Mouse (Mus musculus) intestine, embryonic 16.5 days (tissue): ENCODE measurements at regions not wholly inside any gene's neighbourhood (a gene's known extent, or its start where the extent isn't known, plus 50 kb on each side); places are given as distances from the start of the nearest gene placed in this dataset.

Source experiments
- ATAC-seq: fragments of 200-750 bp; cut with Nextera tagmentation; 2 replicates; pipeline ENCODE4 v1.8.0; 2017; ENCODE audit warnings: moderate TSS enrichment, moderate library complexity
- H3K27ac ChIP-seq: fragments of 300-500 bp; sonication (generic); 2 replicates; pipeline ENCODE4 v1.5.1; 2014; ENCODE audit warnings: mild to moderate bottlenecking, low read length
- H3K27me3 ChIP-seq: fragments of 300-500 bp; sonication (generic); replicated peaks from 2 replicates; pipeline ENCODE4 v1.6.1; 2014; ENCODE audit warnings: low read length, control low read depth, mixed read lengths; ENCODE audit not compliant: control insufficient read depth, insufficient read depth
- H3K36me3 ChIP-seq: fragments of 300-500 bp; sonication (generic); 2 replicates; pipeline ENCODE4 v1.6.1; 2014; ENCODE audit warnings: low read length, control low read depth; ENCODE audit not compliant: control insufficient read depth, insufficient read depth
- H3K4me1 ChIP-seq: fragments of 300-500 bp; sonication (generic); 2 replicates; pipeline ENCODE4 v1.6.1; 2014; ENCODE audit warnings: low read length, control low read depth, mixed read lengths; ENCODE audit not compliant: control insufficient read depth, insufficient read depth
- H3K4me2 ChIP-seq: fragments of 300-500 bp; sonication (generic); 2 replicates; pipeline ENCODE4 v1.6.1; 2014; ENCODE audit warnings: low read depth, low read length, control low read depth
- H3K4me3 ChIP-seq: fragments of 300-500 bp; sonication (generic); 2 replicates; pipeline ENCODE4 v1.5.1; 2014; ENCODE audit warnings: mild to moderate bottlenecking, low read length
- H3K9ac ChIP-seq: fragments of 300-500 bp; sonication (generic); 2 replicates; pipeline ENCODE4 v1.6.1; 2014; ENCODE audit warnings: low read depth, low read length
- H3K9me3 ChIP-seq: fragments of 300-500 bp; sonication (generic); 2 replicates; pipeline ENCODE4 v1.6.1; 2016; ENCODE audit warnings: low read length, control low read depth; ENCODE audit not compliant: control insufficient read depth
- WGBS: fragments of 180-500 bp; shearing (Covaris S2); extraction: QIAGEN DNeasy Blood & Tissue Kit; methylation state at CpG from one replicate; pipeline ENCODE4 v1.1.7; 2014; 5-methylcytosine and 5-hydroxymethylcytosine counted together

DNA sequence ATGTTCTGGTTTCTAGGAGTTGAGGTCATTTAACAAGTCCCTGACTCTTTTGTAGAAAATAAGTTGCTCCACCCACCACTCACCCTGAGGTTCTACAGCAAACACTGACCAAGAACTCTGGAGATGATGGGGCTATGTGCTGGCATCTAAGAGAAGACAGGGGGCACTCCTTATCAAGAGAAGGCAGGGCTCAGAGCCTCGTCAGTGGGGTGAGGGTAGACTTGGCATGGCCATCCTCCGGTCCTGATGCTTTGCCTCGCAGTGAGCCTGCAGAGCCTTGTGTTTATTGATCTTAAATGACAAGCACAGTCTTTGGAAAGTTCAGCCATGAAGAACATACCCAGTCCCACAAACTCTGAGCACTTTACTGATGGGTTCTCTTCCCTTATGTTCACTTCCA lies 370.1 kb upstream of the 3110018I06Rik start:
- ATAC-seq = no peak
- Histone ChIP-seq H3K9ac (no peak overlapping the region), H3K4me3 (no peak overlapping the region), H3K27me3 (no peaks in the 10 kb centered on the region), H3K4me1 (no peaks in the 10 kb centered on the region), H3K4me2 (no peak overlapping the region), H3K9me3 (no peaks in the 10 kb centered on the region), H3K27ac (no peak overlapping the region), H3K36me3 (no peaks in the 10 kb centered on the region)
- WGBS = 68% methylated on average over 3 of the region's 3 CpGs

DNA sequence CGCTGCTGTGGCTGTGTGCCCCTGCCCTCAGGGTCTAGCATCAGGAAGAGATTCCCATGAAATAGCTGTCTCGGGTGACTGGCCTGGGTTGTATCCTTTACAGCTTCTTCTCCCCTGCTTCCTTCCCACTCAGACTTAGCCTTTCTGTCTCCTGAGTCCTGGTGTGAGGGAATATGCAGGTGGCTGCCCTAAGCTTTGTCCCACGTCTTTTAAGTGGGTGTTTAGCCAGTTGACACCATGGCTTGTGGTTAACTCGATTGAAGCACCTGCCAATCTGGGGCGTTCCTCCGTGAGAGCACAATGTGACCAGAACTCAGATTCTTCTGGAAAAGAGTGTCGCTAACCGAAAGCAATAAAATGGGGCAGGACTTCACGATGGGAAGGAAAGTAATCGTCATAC lies 369.4 kb upstream of the 3110018I06Rik start:
- 70% methylated on average over 10 of the region's 10 CpGs for WGBS
- Histone ChIP-seq H3K4me2 (no peak overlapping the region), H3K4me1 (no peaks in the 10 kb centered on the region), H3K36me3 (no peaks in the 10 kb centered on the region), H3K27me3 (no peaks in the 10 kb centered on the region), H3K9me3 (no peaks in the 10 kb centered on the region), H3K27ac (no peak overlapping the region), H3K9ac (no peak overlapping the region), H3K4me3 (no peak overlapping the region)
- no peak for ATAC-seq

DNA sequence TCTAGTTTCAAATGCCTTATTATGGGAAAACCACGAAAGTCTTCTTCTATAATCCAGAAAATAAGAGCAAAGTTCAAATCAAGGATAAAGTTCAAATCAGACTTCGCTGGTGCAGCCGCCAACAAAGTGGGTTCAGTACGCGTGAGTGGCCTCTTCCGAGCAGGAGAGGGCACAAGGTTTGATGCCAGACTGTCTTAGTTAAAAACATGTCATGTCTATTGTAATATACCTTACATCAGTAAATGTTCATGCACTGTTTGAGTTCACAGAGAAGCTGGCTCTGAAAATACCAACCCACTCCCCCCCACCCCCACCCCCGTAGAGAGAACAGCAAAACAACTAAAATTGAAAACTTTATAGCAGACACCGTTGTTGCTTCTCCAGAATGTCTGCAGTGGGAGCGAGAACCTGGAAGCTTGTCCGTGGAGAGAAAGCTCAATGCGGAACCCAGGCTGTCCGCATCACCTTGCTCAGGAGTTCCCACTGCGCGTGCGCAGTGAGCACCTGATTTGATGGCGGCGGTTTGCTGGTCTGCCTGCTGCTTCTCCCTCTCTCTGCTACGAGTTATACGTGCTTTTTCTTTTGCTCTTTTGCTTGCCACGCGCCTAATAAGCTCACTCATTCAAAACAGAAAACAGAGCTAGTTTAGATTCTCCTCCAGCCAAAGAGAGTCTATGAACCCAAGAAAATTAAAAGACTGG lies 367.8 kb upstream of the 3110018I06Rik start:
- ATAC-seq = no peak
- no peak overlapping the region for H3K4me3 ChIP-seq
- WGBS = 87% methylated on average over 21 of the region's 21 CpGs
- no peak overlapping the region for H3K9ac ChIP-seq
- H3K36me3 ChIP-seq = no peaks in the 10 kb centered on the region
- no peaks in the 10 kb centered on the region for H3K9me3 ChIP-seq
- H3K4me1 ChIP-seq = no peaks in the 10 kb centered on the region
- H3K4me2 ChIP-seq = no peak overlapping the region
- H3K27me3 ChIP-seq = no peaks in the 10 kb centered on the region
- no peak overlapping the region for H3K27ac ChIP-seq

DNA sequence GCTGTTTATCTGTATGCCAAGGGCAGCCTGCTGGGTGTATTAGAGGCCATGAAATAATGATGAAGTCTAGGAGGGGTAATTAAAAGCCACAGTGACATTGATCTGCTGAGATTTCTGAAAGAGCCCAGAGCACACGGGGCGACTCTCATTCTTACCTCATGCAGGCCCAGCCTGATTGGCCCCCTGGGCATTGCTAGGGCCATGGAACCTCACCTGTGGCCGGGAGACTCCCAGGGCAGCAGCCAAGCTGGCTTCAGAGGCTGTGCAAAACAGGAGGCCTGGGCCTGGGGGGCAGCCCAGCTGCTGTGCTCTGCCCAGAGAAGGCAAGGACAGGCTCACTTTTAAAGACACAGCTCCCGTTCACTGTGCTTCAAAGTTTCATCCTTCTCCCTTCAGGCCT lies 366.4 kb upstream of the 3110018I06Rik start:
- no peak for ATAC-seq
- Histone ChIP-seq H3K4me3 (no peak overlapping the region), H3K36me3 (no peaks in the 10 kb centered on the region), H3K9ac (no peak overlapping the region), H3K4me1 (no peaks in the 10 kb centered on the region), H3K27me3 (no peaks in the 10 kb centered on the region), H3K4me2 (no peak overlapping the region), H3K27ac (no peak overlapping the region), H3K9me3 (no peaks in the 10 kb centered on the region)
- WGBS = 61% methylated on average over 4 of the region's 4 CpGs

DNA sequence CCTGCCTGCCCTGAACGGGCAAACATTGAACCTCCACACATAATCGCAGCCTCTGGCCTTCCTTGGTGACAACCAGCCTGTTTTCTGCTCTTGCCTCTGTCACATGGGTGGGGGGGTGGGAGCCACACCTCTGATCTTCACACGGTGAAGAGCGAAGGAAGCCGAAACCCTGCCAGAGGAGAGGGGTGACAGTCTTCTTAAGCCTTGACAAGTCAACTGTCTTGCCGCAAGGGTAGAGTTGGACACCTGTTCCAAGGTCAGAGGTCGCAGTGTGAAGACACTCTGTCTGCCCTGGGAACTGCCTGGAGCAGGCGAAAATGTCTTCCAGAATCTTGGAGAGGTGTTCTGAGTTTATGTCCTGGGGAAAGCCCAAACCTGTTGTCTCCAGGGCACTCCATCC lies 364.8 kb upstream of the 3110018I06Rik start:
- Histone ChIP-seq H3K4me2 (no peak overlapping the region), H3K27ac (no peak overlapping the region), H3K9me3 (no peaks in the 10 kb centered on the region), H3K36me3 (no peaks in the 10 kb centered on the region), H3K27me3 (no peaks in the 10 kb centered on the region), H3K9ac (no peak overlapping the region), H3K4me1 (no peaks in the 10 kb centered on the region), H3K4me3 (no peak overlapping the region)
- 84% methylated on average over 8 of the region's 8 CpGs for WGBS
- ATAC-seq = no peak

DNA sequence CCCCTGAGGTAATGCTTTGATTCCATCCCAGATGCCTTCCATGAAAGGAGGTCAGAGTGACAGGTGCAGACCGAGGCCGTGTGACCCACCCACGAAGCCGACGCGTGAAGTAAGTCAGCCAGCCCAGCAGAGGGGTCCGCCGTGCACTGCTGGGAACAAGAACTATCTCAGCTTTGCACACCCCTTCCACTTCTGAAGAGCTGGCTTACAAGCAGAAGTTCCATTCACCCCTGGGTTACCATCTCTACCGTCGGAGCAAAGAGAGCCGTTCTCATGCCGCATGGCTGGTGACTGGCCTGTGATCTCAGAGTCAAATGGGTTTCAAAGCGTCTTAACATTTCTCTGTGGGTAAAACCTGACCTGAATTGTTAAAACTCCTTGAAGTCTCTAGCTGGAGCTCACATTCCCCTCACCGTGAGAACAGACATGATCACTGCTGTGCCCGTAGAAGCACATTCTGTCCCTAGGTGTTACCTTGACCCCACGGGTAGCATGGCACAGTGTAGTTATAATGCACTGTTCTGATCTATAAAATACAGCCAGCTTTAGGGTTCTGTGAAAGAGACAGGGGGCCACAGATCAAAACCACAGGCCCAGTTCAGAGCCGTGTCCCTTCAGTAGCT lies 364.1 kb upstream of the 3110018I06Rik start:
- no peak overlapping the region for H3K27ac ChIP-seq
- no peaks in the 10 kb centered on the region for H3K4me1 ChIP-seq
- WGBS = 88% methylated on average over 17 of the region's 17 CpGs
- no peak overlapping the region for H3K4me3 ChIP-seq
- H3K27me3 ChIP-seq = no peaks in the 10 kb centered on the region
- H3K9me3 ChIP-seq = no peaks in the 10 kb centered on the region
- no peak for ATAC-seq
- H3K9ac ChIP-seq = no peak overlapping the region
- no peaks in the 10 kb centered on the region for H3K36me3 ChIP-seq
- H3K4me2 ChIP-seq = no peak overlapping the region

DNA sequence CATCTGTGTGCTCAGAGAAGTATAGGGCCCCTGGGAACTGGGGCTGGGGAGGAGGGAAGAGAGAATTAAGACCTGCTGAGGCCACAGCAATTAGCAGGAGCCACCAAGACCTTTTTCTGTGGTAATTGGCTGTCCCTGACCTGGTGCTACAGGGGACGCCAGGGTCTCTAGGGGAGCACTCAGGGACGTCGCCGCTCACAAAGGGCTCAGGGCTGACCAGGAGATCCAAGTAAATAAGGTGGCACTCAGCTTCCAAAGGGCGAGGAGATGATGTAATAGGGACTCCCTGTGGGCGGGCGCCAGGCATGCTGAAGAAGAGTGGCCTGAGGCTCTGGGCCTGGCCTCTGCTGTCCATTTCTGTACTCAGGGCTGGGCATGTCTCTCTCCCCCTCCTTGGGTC lies 363.2 kb upstream of the 3110018I06Rik start:
- Histone ChIP-seq H3K9ac (no peak overlapping the region), H3K9me3 (no peaks in the 10 kb centered on the region), H3K27ac (no peak overlapping the region), H3K27me3 (no peaks in the 10 kb centered on the region), H3K4me1 (no peaks in the 10 kb centered on the region), H3K4me3 (no peak overlapping the region), H3K36me3 (no peaks in the 10 kb centered on the region), H3K4me2 (no peak overlapping the region)
- no peak for ATAC-seq
- 71% methylated on average over 7 of the region's 7 CpGs for WGBS

DNA sequence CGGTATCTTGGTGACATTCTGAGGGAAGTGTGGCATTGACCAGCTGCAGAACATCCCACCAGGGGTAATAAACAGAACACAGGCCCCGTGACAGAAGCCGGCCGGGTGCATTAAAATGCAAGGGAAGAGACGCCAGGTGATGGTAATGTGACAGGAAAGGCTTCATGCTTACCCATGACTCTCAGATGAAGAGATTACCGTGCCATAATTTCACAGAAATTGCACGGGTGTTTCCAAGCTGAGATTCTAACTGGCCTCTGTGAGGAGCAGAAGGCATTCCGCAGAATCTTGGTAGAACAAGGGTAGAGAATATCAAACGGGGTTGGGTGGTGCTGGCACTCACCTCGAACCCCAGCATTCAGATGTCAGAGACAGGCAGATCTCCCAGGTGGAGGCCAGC lies 362.4 kb upstream of the 3110018I06Rik start:
- H3K9me3 ChIP-seq = no peaks in the 10 kb centered on the region
- no peaks in the 10 kb centered on the region for H3K36me3 ChIP-seq
- 75% methylated on average over 10 of the region's 10 CpGs for WGBS
- no peaks in the 10 kb centered on the region for H3K4me1 ChIP-seq
- no peaks in the 10 kb centered on the region for H3K27me3 ChIP-seq
- ATAC-seq = no peak
- H3K4me3 ChIP-seq = no peak overlapping the region
- no peak overlapping the region for H3K27ac ChIP-seq
- no peak overlapping the region for H3K9ac ChIP-seq
- no peak overlapping the region for H3K4me2 ChIP-seq

DNA sequence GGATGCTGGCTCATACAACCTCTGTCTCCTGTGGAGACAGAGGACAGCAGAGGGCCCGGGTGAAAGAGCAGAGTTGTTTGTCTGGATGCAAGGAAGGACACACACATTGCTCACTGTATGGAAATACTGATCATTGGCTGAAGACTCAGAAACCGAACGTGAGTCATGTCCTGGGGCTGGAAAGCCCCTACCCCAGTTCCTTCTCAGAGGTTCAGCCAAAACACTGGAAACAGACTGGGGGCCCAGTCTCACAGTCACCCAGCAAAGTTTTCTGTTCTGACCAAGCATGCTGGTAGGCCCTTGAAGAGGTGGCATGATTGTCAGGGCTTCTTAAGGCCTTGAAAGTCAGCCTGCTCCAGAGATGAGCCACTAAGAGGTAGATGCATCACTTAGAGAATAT lies 360.8 kb upstream of the 3110018I06Rik start:
- ATAC-seq = no peak
- Histone ChIP-seq H3K9me3 (no peaks in the 10 kb centered on the region), H3K4me1 (no peaks in the 10 kb centered on the region), H3K9ac (no peak overlapping the region), H3K27me3 (no peaks in the 10 kb centered on the region), H3K4me2 (no peak overlapping the region), H3K27ac (no peak overlapping the region), H3K36me3 (no peaks in the 10 kb centered on the region), H3K4me3 (no peak overlapping the region)
- 81% methylated on average over 3 of the region's 3 CpGs for WGBS

GRCm38 (mm10) chr12:107129232-107129631 lies 359.2 kb upstream of the 3110018I06Rik start:
- Histone ChIP-seq H3K27ac (no peak overlapping the region), H3K9ac (no peak overlapping the region), H3K27me3 (no peaks in the 10 kb centered on the region), H3K36me3 (no peaks in the 10 kb centered on the region), H3K4me2 (no peak overlapping the region), H3K4me3 (no peak overlapping the region), H3K4me1 (no peaks in the 10 kb centered on the region), H3K9me3 (no peaks in the 10 kb centered on the region)
- no peak for ATAC-seq
- WGBS = 73% methylated on average over 6 of the region's 6 CpGs
